Mouse (Mus musculus) C2C12 (cell line): ENCODE measurements around the gene Slc1a5. TPM values are rescaled to one million over a fixed set of nuclear protein-coding genes. Genes with fewer than 3 reads are reported as not detected.
A peak's percentile ranks its signal among the peaks of the same experiment; 100 is the strongest.

Source experiments
- H3K27me3 ChIP-seq: one replicate; pipeline ENCODE4 v1.6.1; 2011; ENCODE audit not compliant: control insufficient read depth, insufficient read depth, insufficient read length
- H3K36me3 ChIP-seq: one replicate; pipeline ENCODE4 v1.6.1; 2011; ENCODE audit not compliant: control insufficient read depth, insufficient read depth
- H3K4me3 ChIP-seq: one replicate; pipeline ENCODE4 v1.5.1; 2011; ENCODE audit warnings: mild to moderate bottlenecking, control low read depth; ENCODE audit not compliant: poor library complexity, insufficient read depth, severe bottlenecking
- H3K79me2 ChIP-seq: one replicate; pipeline ENCODE4 v1.6.1; 2011; ENCODE audit not compliant: control insufficient read depth, insufficient read depth
- H3K79me3 ChIP-seq: one replicate; pipeline ENCODE4 v1.6.1; 2011; ENCODE audit warnings: low read depth, control low read depth
- H3ac ChIP-seq: one replicate; pipeline ENCODE3; 2011; ENCODE audit warnings: low read depth; ENCODE audit not compliant: control insufficient read depth, insufficient read length
- CEBPB ChIP-seq: IDR thresholded peaks from one replicate; pipeline ENCODE4 v1.6.1; 2011; ENCODE audit warnings: low read depth, mild to moderate bottlenecking, control low read depth, moderate library complexity
- CTCF ChIP-seq: IDR thresholded peaks from one replicate; pipeline ENCODE4 v1.5.1; 2011; ENCODE audit not compliant: control insufficient read depth, insufficient read depth, insufficient read length
- FOSL1 ChIP-seq: IDR thresholded peaks from one replicate; pipeline ENCODE4 v1.8.0; 2011; ENCODE audit warnings: mild to moderate bottlenecking, low read length; ENCODE audit not compliant: poor library complexity, insufficient read depth, severe bottlenecking
- MAX ChIP-seq: IDR thresholded peaks from one replicate; pipeline ENCODE4 v1.6.1; 2011; ENCODE audit warnings: mild to moderate bottlenecking, control low read depth
- MYOD1 ChIP-seq: IDR thresholded peaks from one replicate; pipeline ENCODE4 v1.6.1; 2011; ENCODE audit warnings: low read depth; ENCODE audit not compliant: control insufficient read depth, insufficient read length
- MYOG ChIP-seq: IDR thresholded peaks from one replicate; pipeline ENCODE4 v1.6.1; 2011; ENCODE audit not compliant: control insufficient read depth, insufficient read length; ENCODE audit errors: extremely low read depth
- USF1 ChIP-seq: IDR thresholded peaks from one replicate; pipeline ENCODE4 v1.6.1; 2011; ENCODE audit warnings: low read depth, mild to moderate bottlenecking, control low read depth, moderate library complexity
- polyA plus RNA-seq: library from polyadenylated mRNA; unstranded; fragments of >200 nt; fragmentation: generic; extraction: Trizol; gene quantifications from one replicate; pipeline ENCODE4 v1.2.1, GENCODE M21; 2012; ENCODE audit warnings: missing spikeins

Gene Slc1a5
- polyA plus RNA-seq, 1 experiment = 31.5 TPM

- peaks cover 11% of the 10 kb centered on the region for H3K36me3 ChIP-seq
Observed at GRCm38 (mm10) chr7:16810399-16810919, 29.3 kb downstream of the Slc1a5 start.

GRCm38 (mm10) chr7:16810920-16811648, 29.9 kb downstream of the Slc1a5 start:
- TF ChIP-seq MYOD1 (no peak), CEBPB (no peak), USF1 (no peak), MYOG (no peak), MAX (no peak), CTCF (no peak), FOSL1 (no peak)
- Histone ChIP-seq H3K79me3 (no peaks in the 10 kb centered on the region), H3ac (no peak overlapping the region), H3K4me3 (no peak overlapping the region), H3K36me3 (peaks cover 11% of the 10 kb centered on the region), H3K27me3 (no peaks in the 10 kb centered on the region), H3K79me2 (no peaks in the 10 kb centered on the region)

More at GRCm38 (mm10) chr7:16810399-16810919, 29.3 kb downstream of the Slc1a5 start:
- no peaks in the 10 kb centered on the region for H3K79me3 ChIP-seq
- no peak overlapping the region for H3K4me3 ChIP-seq
- no peaks in the 10 kb centered on the region for H3K27me3 ChIP-seq
- no peak overlapping the region for H3ac ChIP-seq
- no peaks in the 10 kb centered on the region for H3K79me2 ChIP-seq
- TF ChIP-seq CEBPB (no peak), MAX (no peak), CTCF (no peak), MYOD1 (no peak), FOSL1 (no peak), MYOG (no peak), USF1 (no peak)

GRCm38 (mm10) chr7:16811649-16812070, 30.5 kb downstream of the Slc1a5 start:
- no peaks in the 10 kb centered on the region for H3K27me3 ChIP-seq
- H3K4me3 ChIP-seq = no peak overlapping the region
- TF ChIP-seq MYOD1 = no peak
- TF ChIP-seq CEBPB = no peak
- no peak for TF ChIP-seq MAX
- no peak for TF ChIP-seq CTCF
- no peak for TF ChIP-seq USF1
- no peak for TF ChIP-seq MYOG
- no peak for TF ChIP-seq FOSL1
- peaks cover under 1% of the 10 kb centered on the region for H3K79me3 ChIP-seq
- H3K79me2 ChIP-seq = peaks cover 3% of the 10 kb centered on the region
- H3K36me3 ChIP-seq = peaks cover 11% of the 10 kb centered on the region
- no peak overlapping the region for H3ac ChIP-seq

- TF ChIP-seq FOSL1 (no peak), CTCF (no peak), MAX (no peak), MYOD1 (no peak), MYOG (no peak), CEBPB (no peak), USF1 (no peak)
- H3K27me3 ChIP-seq = no peaks in the 10 kb centered on the region
- H3ac ChIP-seq = no peak overlapping the region
- peaks cover 9% of the 10 kb centered on the region for H3K79me3 ChIP-seq
- H3K4me3 ChIP-seq = no peak overlapping the region
- H3K79me2 ChIP-seq = peaks cover 11% of the 10 kb centered on the region
- H3K36me3 ChIP-seq = peaks cover 11% of the 10 kb centered on the region
Observed at GRCm38 (mm10) chr7:16812505-16812904, 31.4 kb downstream of the Slc1a5 start.

- TF ChIP-seq USF1 (no peak), MAX (no peak), CEBPB (no peak), FOSL1 (no peak), MYOD1 (no peak), MYOG (no peak), CTCF (no peak)
- Histone ChIP-seq H3K79me3 (peaks cover 38% of the 10 kb centered on the region), H3K36me3 (peaks cover 4% of the 10 kb centered on the region), H3K27me3 (no peaks in the 10 kb centered on the region), H3ac (peak within 1 kb of the TSS; percentile 84), H3K79me2 (peaks cover 41% of the 10 kb centered on the region), H3K4me3 (peak within 1 kb of the TSS; percentile 66)
Observed at GRCm38 (mm10) chr7:16815351-16815941, 34.3 kb downstream of the Slc1a5 start, which contains the start of gene Strn4. Gene Strn4 (plus strand): TSS chr7:16815889.
